Mouse (Mus musculus) fibroblast of lung, adult 2 months (primary cell): ENCODE data around the gene Olfr827.

ENCODE experiments used
- DNase-seq: peaks from one replicate; pipeline ENCODE4 v3.0.0-alpha.2; 2011; ENCODE audit warnings: low read depth

Olfr827 gene

DNA sequence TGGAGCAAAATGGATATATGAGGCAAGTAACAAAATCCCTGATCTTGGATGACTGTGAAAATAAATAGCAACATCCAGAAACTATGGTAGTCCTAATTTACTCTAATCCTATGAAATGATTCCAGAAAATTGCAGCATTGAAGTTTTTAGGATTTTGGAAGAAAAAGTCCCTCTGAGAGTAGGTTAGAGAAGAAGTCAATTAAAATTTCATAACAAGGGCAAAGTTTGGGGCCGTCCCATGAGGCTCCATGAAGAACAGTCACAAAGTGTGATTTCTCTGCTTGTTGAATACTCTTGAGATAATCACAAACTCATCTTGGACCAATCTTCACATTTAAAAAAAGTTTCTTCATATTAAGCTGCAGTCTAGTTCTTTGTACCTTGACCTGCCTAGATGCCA is at the start of gene Olfr827:
Olfr827 (minus strand) TSS at position 101 of the 400 bp plus-strand sequence.
- DNase-seq = no peak

DNA sequence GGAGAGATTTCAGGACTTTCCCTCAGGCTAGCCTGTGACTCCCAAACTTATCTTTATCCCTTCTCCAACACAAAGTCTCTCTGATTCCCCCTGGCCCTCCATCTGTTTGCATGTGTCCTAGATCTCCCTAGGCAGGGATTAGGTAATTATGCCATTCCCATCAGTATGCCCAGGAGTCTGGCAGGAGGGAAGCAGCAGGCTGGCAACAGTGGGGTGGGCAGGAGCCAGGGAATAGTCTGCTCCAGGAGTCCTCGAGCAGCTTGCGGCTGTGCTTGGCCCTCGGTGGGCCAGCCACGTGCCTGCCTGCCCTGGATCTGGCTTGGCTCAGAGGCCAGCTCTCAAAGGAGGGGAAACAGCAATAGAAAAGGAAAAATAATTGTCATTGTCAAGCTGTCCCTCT is 49.0 kb upstream of the Olfr827 start:
- DNase-seq = no peak

DNA sequence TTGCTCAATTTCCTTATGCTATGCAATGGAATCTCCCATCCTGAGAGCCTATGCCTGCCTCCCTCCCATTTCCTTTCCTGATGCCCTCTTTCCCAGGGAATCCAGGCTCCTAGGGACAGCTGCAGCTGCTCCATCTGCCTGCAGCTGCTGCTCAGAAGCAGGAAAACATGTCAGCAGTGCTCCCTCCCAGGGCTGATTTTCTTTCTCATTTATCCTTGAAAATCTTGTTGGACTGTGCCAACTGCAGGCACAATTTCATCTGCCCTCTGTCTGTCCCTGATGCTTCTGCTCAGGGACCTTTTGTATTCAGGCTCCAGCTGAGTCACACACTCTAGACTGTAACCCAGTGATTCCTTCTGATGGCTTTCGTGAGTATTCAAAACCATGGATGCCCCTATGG is 45.3 kb upstream of the Olfr827 start:
- no peak for DNase-seq

DNA sequence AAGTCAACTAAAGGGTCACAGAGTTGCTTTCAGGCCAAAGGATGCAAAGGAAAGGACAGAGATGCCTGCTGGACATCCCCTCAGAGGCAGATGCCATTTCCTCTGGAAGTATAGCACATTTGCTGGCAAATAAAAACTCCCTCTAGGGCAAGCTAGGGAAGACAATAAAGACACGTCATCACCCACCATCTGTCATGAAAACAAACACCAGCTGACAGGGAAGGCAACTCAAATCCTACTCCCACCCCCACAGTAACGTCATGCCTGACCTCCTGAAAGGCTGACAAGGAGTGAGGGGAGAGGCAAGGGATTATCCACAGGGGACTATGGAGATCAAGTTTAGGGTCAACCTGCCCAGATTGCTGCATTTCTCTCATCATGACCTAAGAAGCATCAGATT is 30.1 kb upstream of the Olfr827 start:
- DNase-seq = no peak

DNA sequence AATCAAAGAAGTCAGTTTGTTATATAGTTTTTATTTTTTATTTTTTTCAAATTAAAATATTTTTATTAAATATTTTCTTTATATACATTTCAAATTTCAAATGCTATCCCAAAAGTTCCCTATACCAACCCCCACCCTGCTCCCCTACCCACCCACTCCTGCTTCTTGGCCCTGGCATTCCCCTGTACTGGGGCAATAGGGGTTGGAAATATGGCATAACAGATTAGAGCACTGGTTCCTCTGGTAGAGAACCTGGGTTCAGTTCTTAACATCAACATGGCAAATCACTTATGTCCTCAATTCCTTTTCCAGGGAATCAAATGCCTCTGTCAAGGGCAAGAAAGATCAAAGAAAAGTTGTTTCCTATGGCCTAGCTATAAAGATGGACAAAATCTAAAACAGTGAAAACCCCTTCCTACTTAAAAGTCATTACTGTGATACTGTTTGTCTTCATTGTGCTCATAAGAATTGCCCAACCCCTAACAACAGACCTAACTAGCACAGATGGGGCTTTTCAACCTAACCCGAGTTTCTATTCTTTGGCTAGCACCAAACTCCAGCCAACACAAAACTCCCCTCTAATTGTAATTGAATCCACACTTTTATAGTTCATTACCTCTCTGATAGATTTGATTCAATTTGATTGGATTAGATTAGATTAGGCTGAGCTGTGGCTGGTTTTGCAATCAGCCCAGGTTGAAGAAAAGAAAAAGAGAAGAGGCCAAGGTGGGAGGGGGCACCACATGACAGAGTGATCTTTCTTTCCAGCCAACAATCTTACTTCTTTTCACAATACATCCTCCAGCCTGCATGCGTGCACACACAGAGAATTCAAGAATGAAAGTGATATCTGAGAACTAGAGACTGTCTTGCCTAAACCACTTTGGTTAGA is 24.4 kb upstream of the Olfr827 start:
- DNase-seq = no peak

DNA sequence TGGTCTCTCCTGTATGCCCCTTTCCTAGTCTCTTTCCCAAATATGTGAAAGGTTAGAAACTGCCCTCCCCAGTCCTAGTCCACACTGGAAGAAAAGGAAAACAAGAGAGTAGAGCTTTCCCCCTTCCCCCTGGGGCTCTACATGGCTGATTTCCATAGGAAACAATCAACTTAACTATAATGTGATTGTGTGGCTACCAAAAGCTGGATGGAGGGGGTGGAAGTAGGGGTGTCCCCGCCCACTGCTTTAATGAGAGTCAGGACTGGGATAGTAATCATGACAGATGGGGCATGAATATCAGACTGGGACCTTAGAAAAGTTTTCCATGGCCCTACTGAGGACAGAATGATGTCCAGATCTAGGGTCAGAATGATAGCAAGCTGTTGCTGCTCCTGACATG is 20.4 kb upstream of the Olfr827 start:
- no peak for DNase-seq

DNA sequence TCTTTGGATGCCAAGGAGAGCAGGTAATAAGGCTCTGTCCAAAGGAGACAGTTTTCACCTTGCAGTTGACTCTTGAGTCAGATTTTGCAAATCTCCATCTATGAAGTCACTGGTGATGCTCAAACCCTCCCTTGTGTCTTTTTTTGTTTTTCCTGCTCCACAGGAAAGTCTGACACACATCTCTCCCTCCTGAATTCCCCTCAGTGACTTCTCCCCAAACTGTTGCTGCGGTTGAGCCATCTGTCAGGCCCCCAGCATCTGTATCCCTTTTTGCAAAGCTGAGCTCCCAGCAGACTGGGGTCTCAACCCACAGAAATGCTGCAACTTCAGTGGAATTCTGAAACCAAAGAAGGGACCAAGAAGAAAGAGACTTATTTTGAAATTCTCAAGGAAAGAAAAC is 17.9 kb upstream of the Olfr827 start:
- no peak for DNase-seq

DNA sequence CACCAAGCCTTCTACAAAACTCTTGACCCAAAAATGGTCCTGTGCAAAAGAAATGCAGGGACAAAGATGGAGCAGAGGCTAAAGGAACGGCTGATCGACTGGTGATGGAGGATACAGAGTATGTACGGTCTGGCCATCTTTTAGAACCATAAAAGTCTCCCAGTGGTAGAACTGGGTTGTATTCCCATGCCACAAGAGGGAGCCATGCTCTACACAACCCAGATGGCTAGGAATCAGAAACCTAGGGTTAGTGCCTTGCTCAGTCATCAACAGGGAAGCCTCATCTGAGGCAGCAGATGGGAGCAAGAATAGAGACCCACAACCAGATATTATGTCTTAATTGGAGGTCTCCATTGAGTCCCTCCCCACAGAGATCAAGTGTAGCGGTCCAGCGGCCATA is 15.4 kb upstream of the Olfr827 start:
- no peak for DNase-seq

DNA sequence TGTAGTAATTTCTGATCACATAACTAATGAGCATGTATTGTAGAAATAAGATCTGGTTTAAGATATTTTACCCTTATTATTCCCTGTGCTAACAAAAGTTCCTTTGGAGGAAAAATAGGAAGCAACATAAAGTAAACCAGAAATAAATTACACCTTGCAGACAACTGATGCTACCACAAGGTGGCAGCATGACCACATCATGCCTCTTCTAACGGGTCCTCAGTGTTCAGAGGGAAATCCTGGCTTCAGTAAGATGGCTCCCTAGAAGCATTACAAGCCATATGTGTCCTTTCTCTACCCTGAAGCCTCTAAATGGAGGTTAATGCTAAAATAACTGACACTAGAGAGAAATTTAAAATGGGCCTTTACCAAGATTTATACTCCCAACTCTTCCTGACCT is 14.0 kb upstream of the Olfr827 start:
- DNase-seq = peak; percentile 6

DNA sequence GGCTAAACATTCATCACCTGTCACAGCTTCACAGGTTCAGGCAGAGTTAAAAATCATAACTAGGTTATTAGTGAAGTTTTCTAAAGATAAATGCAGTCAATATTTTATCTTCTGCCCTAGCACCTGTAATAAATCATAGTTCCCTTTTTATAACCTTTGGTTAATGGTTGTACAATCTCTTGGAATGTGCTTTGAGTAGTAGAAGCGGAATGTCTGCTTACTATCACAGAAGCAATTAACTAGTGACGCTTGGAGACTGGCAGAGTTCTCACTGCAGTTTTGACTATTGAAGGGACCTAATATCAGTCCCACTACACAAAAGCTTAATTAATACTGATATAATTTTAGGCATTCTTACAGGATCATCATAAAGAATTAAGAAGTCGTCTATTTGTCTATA is 10.8 kb upstream of the Olfr827 start:
- DNase-seq = no peak

DNA sequence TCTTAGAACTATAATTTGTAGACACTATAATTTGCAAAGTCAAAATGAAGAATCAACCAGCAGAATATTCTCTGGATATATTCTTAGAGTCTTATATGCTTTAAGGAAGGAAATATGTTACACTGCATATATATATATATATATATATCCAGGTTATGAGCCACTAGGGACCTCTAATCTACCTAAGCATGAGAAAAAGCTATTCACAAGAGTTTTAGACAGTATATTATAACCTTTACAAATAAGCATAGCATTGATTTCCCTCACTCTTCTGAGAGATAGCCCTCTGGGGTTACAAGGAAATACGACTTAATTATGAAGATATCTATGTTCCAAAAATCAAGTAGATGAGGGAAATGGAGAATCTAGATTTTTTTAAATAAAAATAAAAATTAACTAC is 30.1 kb downstream of the Olfr827 start, which contains the start of gene Olfr826:
Olfr826 (minus strand) TSS at position 101 of the 400 bp plus-strand sequence.
- no peak for DNase-seq

DNA sequence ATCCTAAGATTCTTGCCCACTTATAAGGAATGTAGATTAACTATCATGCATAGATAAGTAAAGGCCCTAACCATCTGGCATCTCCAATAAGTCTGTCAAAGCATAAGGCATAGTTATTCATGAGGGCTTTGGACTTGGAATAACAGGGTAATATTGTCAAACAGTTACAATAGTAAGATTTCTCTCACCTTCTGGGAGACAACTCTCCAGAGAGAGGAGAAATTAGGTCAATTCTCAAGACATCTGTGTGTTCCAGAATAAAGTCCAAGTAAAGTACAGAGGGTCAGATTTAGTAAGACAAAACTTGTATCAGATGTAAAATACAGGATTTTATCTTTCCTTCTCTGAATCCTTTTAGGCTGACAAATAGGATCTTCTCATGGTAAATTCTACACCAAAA is 47.5 kb downstream of the Olfr827 start, which contains the start of gene Olfr825:
Olfr825 (minus strand) TSS at position 101 of the 400 bp plus-strand sequence.
- DNase-seq = no peak

DNA sequence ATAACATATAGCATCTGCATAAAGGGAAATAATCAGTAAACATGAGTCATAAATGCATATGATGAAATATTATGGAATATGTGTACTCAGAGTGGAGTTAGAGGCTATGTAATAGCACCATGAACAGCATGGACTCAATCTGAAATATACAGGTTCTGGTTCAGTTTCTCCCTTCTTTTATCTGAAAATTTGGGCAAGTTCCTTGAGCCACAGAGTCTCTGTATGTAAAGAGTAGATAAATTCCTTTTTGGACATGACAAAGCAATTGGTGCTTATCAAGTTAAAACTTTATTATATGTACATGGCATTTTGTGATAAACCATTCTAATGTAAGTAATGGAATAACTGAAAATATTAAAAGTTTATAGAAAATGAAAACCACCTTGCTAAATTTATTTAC is 49.0 kb downstream of the Olfr827 start:
- no peak for DNase-seq
